Mouse (Mus musculus): ENCODE results near the gene Gm21477. TPM values are rescaled to one million over a fixed set of nuclear protein-coding genes. Genes with fewer than 3 reads are reported as not detected.
"Not testable (repeated sequence)": the region's sequence is repeated elsewhere in the genome, so short reads cannot be mapped to it uniquely, and the experiment has no call there.

The Gm21477 gene
- not detected in 2 replicates for polyA plus RNA-seq (2015; fragmentation: Nextera tagmentation; extraction: Ambion mirVana)

GRCm38 (mm10) chrY:87116521-87116920 is at the start of gene Gm21477:
Gene Gm21477, plus strand, starts transcription at chrY:87116821.
- not testable (repeated sequence) for H3K4me3 ChIP-seq (ENCODE audit: low read length); ATAC-seq (replicated peaks; ENCODE audit: extremely low read depth, insufficient read depth, low FRiP score); H3K4me2 ChIP-seq (ENCODE audit: low read depth, low read length); H3K27ac ChIP-seq (ENCODE audit: low read length); H3K4me1 ChIP-seq (ENCODE audit: control insufficient read depth, insufficient read depth, low read length); H3K9me3 ChIP-seq (replicated peaks; ENCODE audit: control insufficient read depth, low read length); H3K36me3 ChIP-seq (ENCODE audit: control insufficient read depth, insufficient read depth); H3K27me3 ChIP-seq (ENCODE audit: control insufficient read depth, insufficient read depth, low read length); H3K9ac ChIP-seq (ENCODE audit: low read length)
- no CpG with 5 or more reads among the region's 6 CpGs for WGBS
